Mouse (Mus musculus) stomach, postnatal 0 days (tissue): ENCODE measurements around the gene Anxa1. TPM values are rescaled to one million over a fixed set of nuclear protein-coding genes. Genes with fewer than 3 reads are reported as not detected.

Experiments used
- ATAC-seq: fragments of 200-750 bp; cut with Nextera tagmentation; 2 replicates; pipeline ENCODE4 v1.8.0; 2017; ENCODE audit not compliant: low FRiP score, low TSS enrichment
- DNase-seq: peaks from one replicate; pipeline ENCODE4 v3.0.0-alpha.2; 2016; ENCODE audit warnings: low spot score
- H3K27ac ChIP-seq: fragments of 300-500 bp; sonication (generic); replicated peaks from 2 replicates; pipeline ENCODE4 v1.5.1; 2014; ENCODE audit warnings: mild to moderate bottlenecking, control low read depth
- H3K27me3 ChIP-seq: fragments of 300-500 bp; sonication (generic); 2 replicates; pipeline ENCODE4 v1.6.1; 2014; ENCODE audit warnings: low read length; ENCODE audit not compliant: control insufficient read depth, insufficient read depth
- H3K36me3 ChIP-seq: fragments of 300-500 bp; sonication (generic); 2 replicates; pipeline ENCODE4 v1.6.1; 2014; ENCODE audit warnings: low read length, mixed read lengths; ENCODE audit not compliant: control insufficient read depth, insufficient read depth
- H3K4me1 ChIP-seq: fragments of 300-500 bp; sonication (generic); replicated peaks from 2 replicates; pipeline ENCODE4 v1.6.1; 2014; ENCODE audit warnings: antibody characterized with exemption; ENCODE audit not compliant: control insufficient read depth, insufficient read depth
- H3K4me2 ChIP-seq: fragments of 300-500 bp; sonication (generic); replicated peaks from 2 replicates; pipeline ENCODE4 v1.6.1; 2014; ENCODE audit warnings: low read depth, mild to moderate bottlenecking, control low read depth, moderate library complexity
- H3K4me3 ChIP-seq: fragments of 300-500 bp; sonication (generic); 2 replicates; pipeline ENCODE4 v1.5.1; 2014; ENCODE audit warnings: low read depth, low read length, control low read depth
- H3K9ac ChIP-seq: fragments of 300-500 bp; sonication (generic); 2 replicates; pipeline ENCODE4 v1.6.1; 2014; ENCODE audit warnings: mild to moderate bottlenecking, low read length, control low read depth, mixed read lengths
- H3K9me3 ChIP-seq: fragments of 300-500 bp; sonication (generic); 2 replicates; pipeline ENCODE4 v1.6.1; 2016; ENCODE audit warnings: low read length; ENCODE audit not compliant: control insufficient read depth
- CTCF ChIP-seq: IDR thresholded peaks from 2 replicates; pipeline ENCODE4 v1.5.1; 2016; ENCODE audit warnings: antibody characterized with exemption, low read depth, mild to moderate bottlenecking, moderate library complexity
- EP300 ChIP-seq: optimal IDR thresholded peaks from 2 replicates; pipeline ENCODE3; 2016; ENCODE audit warnings: antibody characterized with exemption
- WGBS: fragments of 180-500 bp; shearing (Covaris S2); extraction: QIAGEN DNeasy Blood & Tissue Kit; methylation state at CpG from one replicate; pipeline ENCODE4 v1.1.7; 2014; 5-methylcytosine and 5-hydroxymethylcytosine counted together
- polyA plus RNA-seq: library from polyadenylated mRNA; unstranded; fragments of >200 nt; fragmentation: Nextera tagmentation; extraction: Ambion mirVana; gene quantifications from 2 replicates; pipeline ENCODE4 v1.2.1, GENCODE M21; 2015

Gene Anxa1
- polyA plus RNA-seq = 666 and 760 TPM in 2 replicates

DNA sequence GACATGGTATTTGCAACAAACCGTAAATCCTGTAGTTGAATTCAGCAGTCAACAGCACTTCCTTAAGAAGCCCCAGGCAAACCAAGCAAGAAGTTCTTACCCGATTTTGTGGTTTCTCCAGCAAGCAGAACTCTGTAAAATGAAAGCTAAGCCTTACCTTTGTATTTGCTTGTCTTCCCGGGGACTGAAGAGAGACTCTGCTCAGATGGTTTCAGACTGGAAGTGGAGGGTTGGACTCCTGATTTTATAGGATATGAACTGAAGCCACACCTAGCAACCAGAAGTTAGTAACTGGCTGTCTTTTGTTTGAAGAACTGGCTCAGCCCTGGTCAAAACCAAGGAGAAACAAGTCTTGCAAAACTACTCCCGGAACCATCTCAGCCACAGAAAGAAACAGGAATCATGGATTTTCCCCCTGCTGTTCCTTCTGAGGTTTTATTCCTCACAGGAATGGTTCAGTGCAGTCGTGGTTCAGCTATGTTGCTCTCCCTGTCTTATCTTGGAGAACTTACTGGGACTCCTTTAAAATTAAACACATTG, at the start of gene Anxa1:
Gene Anxa1, minus strand, starts transcription at position 490 of the 540 bp plus-strand sequence.
- Histone ChIP-seq H3K9ac (peak within 1 kb of the TSS; percentile 43), H3K4me2 (peak within 1 kb of the TSS; percentile 42), H3K36me3 (no peaks in the 10 kb centered on the region), H3K4me3 (peak within 1 kb of the TSS; percentile 38), H3K27ac (peak within 1 kb of the TSS; percentile 77), H3K4me1 (no peaks in the 10 kb centered on the region), H3K9me3 (no peaks in the 10 kb centered on the region), H3K27me3 (no peaks in the 10 kb centered on the region)
- WGBS = 28% methylated on average over 5 of the region's 5 CpGs
- no peak for TF ChIP-seq EP300
- TF ChIP-seq CTCF = 0 out of 2 replicates have a peak, but pooled peaks have one; percentile 17
- ATAC-seq (peak; percentile 86), DNase-seq (peak; percentile 43)

DNA sequence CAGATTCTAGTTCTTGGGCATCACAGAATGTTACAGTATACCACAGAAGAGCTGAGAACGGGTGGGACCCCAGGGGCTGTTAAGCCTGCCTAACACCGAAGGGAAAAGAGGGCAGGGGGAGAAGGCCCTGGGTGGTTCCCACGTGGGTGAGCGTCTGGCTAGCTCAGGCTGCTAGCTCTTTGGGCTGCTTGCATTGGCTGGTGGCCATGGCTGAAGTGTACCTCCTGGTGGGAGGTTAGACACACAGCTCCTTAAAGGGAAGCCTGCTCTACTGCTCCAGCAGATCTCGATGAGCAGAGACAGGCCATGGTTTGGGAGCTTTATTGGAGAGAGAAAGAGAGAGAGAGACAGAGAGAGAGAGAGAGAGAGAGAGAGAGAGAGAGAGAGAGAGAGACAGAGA, 46.3 kb upstream of the Anxa1 start:
- H3K4me2 ChIP-seq = no peak overlapping the region
- H3K9ac ChIP-seq = no peak overlapping the region
- DNase-seq (no peak), ATAC-seq (no peak)
- no peak overlapping the region for H3K27ac ChIP-seq
- H3K27me3 ChIP-seq = no peaks in the 10 kb centered on the region
- no peaks in the 10 kb centered on the region for H3K4me1 ChIP-seq
- no peaks in the 10 kb centered on the region for H3K36me3 ChIP-seq
- no peaks in the 10 kb centered on the region for H3K9me3 ChIP-seq
- no peak overlapping the region for H3K4me3 ChIP-seq
- 58% methylated on average over 5 of the region's 5 CpGs for whole genome bisulfite sequencing
- TF ChIP-seq EP300 (no peak), CTCF (peak; percentile 43; the same call in 1 of the 2 replicates)

- Histone ChIP-seq H3K4me3 (no peak overlapping the region), H3K4me1 (no peaks in the 10 kb centered on the region), H3K36me3 (no peaks in the 10 kb centered on the region), H3K27ac (no peak overlapping the region), H3K4me2 (no peak overlapping the region), H3K9me3 (no peaks in the 10 kb centered on the region), H3K9ac (no peak overlapping the region), H3K27me3 (no peaks in the 10 kb centered on the region)
- DNase-seq (peak; percentile 78), ATAC-seq (peak; percentile 57; the same call in 1 of the 2 replicates)
- 7% methylated on average over 3 of the region's 3 CpGs for WGBS
- TF ChIP-seq EP300 = no peak
- peak; percentile 95 for TF ChIP-seq CTCF
These were observed 43.8 kb upstream of the Anxa1 start for GRCm38 (mm10) chr19:20434541-20434940.

GRCm38 (mm10) chr19:20433966-20434365, 43.2 kb upstream of the Anxa1 start:
- no peak for TF ChIP-seq EP300
- no peak for TF ChIP-seq CTCF
- no peaks in the 10 kb centered on the region for H3K4me1 ChIP-seq
- DNase-seq (no peak), ATAC-seq (no peak)
- H3K36me3 ChIP-seq = no peaks in the 10 kb centered on the region
- no peak overlapping the region for H3K9ac ChIP-seq
- H3K4me3 ChIP-seq = no peak overlapping the region
- H3K27me3 ChIP-seq = no peaks in the 10 kb centered on the region
- H3K27ac ChIP-seq = no peak overlapping the region
- 59% methylated on average over 5 of the region's 5 CpGs for WGBS
- no peak overlapping the region for H3K4me2 ChIP-seq
- no peaks in the 10 kb centered on the region for H3K9me3 ChIP-seq

- ATAC-seq (no peak; the same call in 1 of the 2 replicates), DNase-seq (no peak)
- no peak overlapping the region for H3K27ac ChIP-seq
These were observed 35.9 kb upstream of the Anxa1 start for GRCm38 (mm10) chr19:20426443-20427161.

GRCm38 (mm10) chr19:20411276-20411675, 20.5 kb upstream of the Anxa1 start:
- Histone ChIP-seq H3K27ac (no peak overlapping the region), H3K9me3 (no peaks in the 10 kb centered on the region), H3K4me2 (no peak overlapping the region), H3K4me1 (no peaks in the 10 kb centered on the region), H3K36me3 (no peaks in the 10 kb centered on the region), H3K9ac (no peak overlapping the region), H3K4me3 (no peak overlapping the region), H3K27me3 (no peaks in the 10 kb centered on the region)
- no peak for DNase-seq
- ATAC-seq = no peak
- 75% methylated on average over 3 of the region's 3 CpGs for WGBS
- TF ChIP-seq CTCF = no peak
- no peak for TF ChIP-seq EP300

More at GRCm38 (mm10) chr19:20426443-20427161, 35.9 kb upstream of the Anxa1 start:
- H3K4me1 ChIP-seq = no peaks in the 10 kb centered on the region
- 55% methylated on average over 12 of the region's 12 CpGs for WGBS
- H3K27me3 ChIP-seq = no peaks in the 10 kb centered on the region
- H3K4me3 ChIP-seq = no peak overlapping the region
- H3K9me3 ChIP-seq = no peaks in the 10 kb centered on the region
- H3K4me2 ChIP-seq = no peak overlapping the region
- H3K9ac ChIP-seq = no peak overlapping the region
- no peak for TF ChIP-seq CTCF
- TF ChIP-seq EP300 = no peak
- no peaks in the 10 kb centered on the region for H3K36me3 ChIP-seq
